In the genomic region with DNA sequence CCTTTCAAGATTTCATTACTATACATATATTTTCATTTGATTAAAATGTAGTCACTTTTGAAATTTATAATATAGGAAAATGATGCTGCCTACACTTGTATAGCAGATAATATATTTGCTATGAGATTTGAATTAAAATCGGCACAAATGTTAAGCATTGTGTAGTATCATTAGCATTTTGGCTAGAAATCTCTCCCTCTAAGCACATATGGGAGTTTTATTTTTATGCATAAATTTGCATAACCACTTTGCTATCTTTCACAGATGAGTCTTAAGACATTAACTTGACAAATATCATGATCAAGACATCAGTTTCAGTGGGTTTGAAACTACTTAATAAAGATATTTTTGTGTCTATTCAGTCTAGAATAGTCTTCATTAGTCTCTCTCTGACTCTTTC, we compare ENCODE assay signal across 27 mouse cellular contexts.
DNase-seq lines count a peak whose midpoint lies in the region; ATAC-seq lines count a peak whose summit lies in the region.
"Had no signal": no experiment of that assay in that cellular context is flagged by ENCODE, and none has a peak within 500 bp of the region (broad histone marks: within the 10 kb centered on the region; RNA-seq: fewer than 3 reads in every experiment).

No protein-coding gene starts in this region.

- no peak overlapping the region for H3K4me3 ChIP-seq in forebrain, embryonic 13.5 days
- no peak overlapping the region for H3K4me3 ChIP-seq in forebrain, embryonic 11.5 days (ENCODE audit: low read depth, low read length)
- H3K4me3 ChIP-seq in forebrain, embryonic 15.5 days: no peak overlapping the region
- H3K4me3 ChIP-seq in forebrain, embryonic 10.5 days: no peak overlapping the region
- no peak overlapping the region for H3K4me3 ChIP-seq in forebrain, embryonic 16.5 days (replicated peaks; ENCODE audit: low read length)
- H3K4me3 ChIP-seq: embryonic facial prominence, embryonic 13.5 days; embryonic facial prominence, embryonic 15.5 days; erythroblast, embryonic 14.5 days; gastrocnemius, adult 2 months had no signal

- no peak for DNase-seq in forebrain, embryonic 11.5 days (ENCODE audit: low spot score)
- no peak for DNase-seq in forebrain, embryonic 10.5 days (ENCODE audit: extremely low spot score, low spot score)
- DNase-seq in brain, adult 2 months (ENCODE audit: low read depth, low spot score): peak; percentile 28
- no peak for DNase-seq in cerebellum, postnatal 14 days
- no peak for DNase-seq in heart, adult 11 months
- DNase-seq: adrenal gland, adult 8-10 months; adrenal gland, postnatal 14 days; adrenal gland, postnatal 36 days; B cell, adult 2 months; cerebellum, adult 11-12 months; cerebellum, adult 2 months; cerebellum, adult 9-10 months; cerebellum, postnatal 10 days; cerebellum, postnatal 36 days; embryo, embryonic 11 days; gastrocnemius, adult 2 months had no signal

- H3K27me3 ChIP-seq in forebrain, embryonic 13.5 days: no peaks in the 10 kb centered on the region
- H3K27me3 ChIP-seq in forebrain, embryonic 11.5 days (ENCODE audit: control insufficient read depth, insufficient read depth, low read length): no peaks in the 10 kb centered on the region
- no peaks in the 10 kb centered on the region for H3K27me3 ChIP-seq in forebrain, embryonic 15.5 days
- no peaks in the 10 kb centered on the region for H3K27me3 ChIP-seq in forebrain, embryonic 10.5 days (ENCODE audit: poor library complexity, severe bottlenecking)
- H3K27me3 ChIP-seq in forebrain, embryonic 16.5 days (replicated peaks; ENCODE audit: control insufficient read depth, insufficient read depth, low read length): no peaks in the 10 kb centered on the region
- H3K27me3 ChIP-seq: CH12.LX; embryonic facial prominence, embryonic 13.5 days; embryonic facial prominence, embryonic 15.5 days had no signal

- 85% methylated on average over 1 of the region's 1 CpGs for WGBS in forebrain, embryonic 13.5 days
- WGBS in forebrain, embryonic 11.5 days: 100% methylated on average over 1 of the region's 1 CpGs
- 77% methylated on average over 1 of the region's 1 CpGs for WGBS in forebrain, embryonic 15.5 days
- 77% methylated on average over 1 of the region's 1 CpGs for WGBS in forebrain, embryonic 10.5 days
- 55% methylated on average over 1 of the region's 1 CpGs for WGBS in forebrain, embryonic 16.5 days

- no peak overlapping the region for H3K9ac ChIP-seq in forebrain, embryonic 13.5 days
- no peak overlapping the region for H3K9ac ChIP-seq in forebrain, embryonic 11.5 days (ENCODE audit: low read length)
- H3K9ac ChIP-seq in forebrain, embryonic 15.5 days (replicated peaks): no peak overlapping the region
- no peak overlapping the region for H3K9ac ChIP-seq in forebrain, embryonic 16.5 days (replicated peaks; ENCODE audit: low read depth, low read length)
- H3K9ac ChIP-seq: embryonic facial prominence, embryonic 13.5 days; embryonic facial prominence, embryonic 15.5 days had no signal

- H3K36me3 ChIP-seq in forebrain, embryonic 13.5 days (ENCODE audit: poor library complexity, severe bottlenecking): no peaks in the 10 kb centered on the region
- no peaks in the 10 kb centered on the region for H3K36me3 ChIP-seq in forebrain, embryonic 11.5 days (ENCODE audit: control insufficient read depth, insufficient read depth, low read length)
- no peaks in the 10 kb centered on the region for H3K36me3 ChIP-seq in forebrain, embryonic 15.5 days
- no peaks in the 10 kb centered on the region for H3K36me3 ChIP-seq in forebrain, embryonic 10.5 days (replicated peaks)
- H3K36me3 ChIP-seq in forebrain, embryonic 16.5 days (ENCODE audit: control insufficient read depth, insufficient read depth): no peaks in the 10 kb centered on the region
- H3K36me3 ChIP-seq: embryonic facial prominence, embryonic 13.5 days; embryonic facial prominence, embryonic 15.5 days; G1E had no signal

- H3K4me2 ChIP-seq in forebrain, embryonic 13.5 days: no peak overlapping the region
- no peak overlapping the region for H3K4me2 ChIP-seq in forebrain, embryonic 11.5 days (ENCODE audit: low read depth, low read length, severe bottlenecking)
- no peak overlapping the region for H3K4me2 ChIP-seq in forebrain, embryonic 15.5 days (replicated peaks)
- no peak overlapping the region for H3K4me2 ChIP-seq in forebrain, embryonic 16.5 days (ENCODE audit: low read length)
- H3K4me2 ChIP-seq: embryonic facial prominence, embryonic 13.5 days; embryonic facial prominence, embryonic 15.5 days had no signal

- H3K9me3 ChIP-seq in forebrain, embryonic 13.5 days (replicated peaks): no peaks in the 10 kb centered on the region
- H3K9me3 ChIP-seq in forebrain, embryonic 11.5 days (ENCODE audit: control insufficient read depth, low read length): no peaks in the 10 kb centered on the region
- H3K9me3 ChIP-seq in forebrain, embryonic 15.5 days: no peaks in the 10 kb centered on the region
- H3K9me3 ChIP-seq in forebrain, embryonic 10.5 days: no peaks in the 10 kb centered on the region
- no peaks in the 10 kb centered on the region for H3K9me3 ChIP-seq in forebrain, embryonic 16.5 days (ENCODE audit: control insufficient read depth, low read length)
- H3K9me3 ChIP-seq: embryonic facial prominence, embryonic 13.5 days; embryonic facial prominence, embryonic 15.5 days; G1E had no signal

- H3K4me1 ChIP-seq in forebrain, embryonic 13.5 days: peaks cover 9% of the 10 kb centered on the region
- H3K4me1 ChIP-seq in forebrain, embryonic 11.5 days (replicated peaks; ENCODE audit: control insufficient read depth, insufficient read depth, low read length): 0 out of 2 replicates have a peak, but pooled peaks cover 3% of the 10 kb centered on the region
- H3K4me1 ChIP-seq in forebrain, embryonic 15.5 days: peaks cover 12% of the 10 kb centered on the region; the same call in 1 of the 2 replicates
- peaks cover 12% of the 10 kb centered on the region for H3K4me1 ChIP-seq in forebrain, embryonic 10.5 days
- peaks cover 7% of the 10 kb centered on the region for H3K4me1 ChIP-seq in forebrain, embryonic 16.5 days (replicated peaks; ENCODE audit: control insufficient read depth, insufficient read depth, low read length)

- no peak overlapping the region for H3K27ac ChIP-seq in forebrain, embryonic 13.5 days
- no peak overlapping the region for H3K27ac ChIP-seq in forebrain, embryonic 11.5 days (ENCODE audit: low read depth, low read length)
- peak overlapping the region; percentile 24 for H3K27ac ChIP-seq in forebrain, embryonic 15.5 days (replicated peaks)
- H3K27ac ChIP-seq in forebrain, embryonic 10.5 days: no peak overlapping the region
- no peak overlapping the region for H3K27ac ChIP-seq in forebrain, embryonic 16.5 days (ENCODE audit: low read length)
- H3K27ac ChIP-seq: embryonic facial prominence, embryonic 13.5 days; embryonic facial prominence, embryonic 15.5 days; gastrocnemius, adult 2 months had no signal

- ATAC-seq in forebrain, embryonic 13.5 days: peak; percentile 46; the same call in 1 of the 2 replicates
- no peak for ATAC-seq in forebrain, embryonic 11.5 days (replicated peaks; ENCODE audit: low FRiP score)
- peak; percentile 74; the same call in 1 of the 2 replicates for ATAC-seq in forebrain, embryonic 15.5 days (replicated peaks)
- peak; percentile 69 for ATAC-seq in forebrain, embryonic 16.5 days
- ATAC-seq: activated CD4-positive, CD25-positive, alpha-beta regulatory T cell, adult 4 months; CD4-positive, CD25-positive, alpha-beta regulatory T cell, adult 4 months; Patski had no signal
